Mouse (Mus musculus) cerebellum, adult 9-11 months (tissue): ENCODE measurements around the gene Carm1.

Source experiments
- DNase-seq: peaks from one replicate; pipeline ENCODE4 v3.0.0; 2022

Gene Carm1

DNA sequence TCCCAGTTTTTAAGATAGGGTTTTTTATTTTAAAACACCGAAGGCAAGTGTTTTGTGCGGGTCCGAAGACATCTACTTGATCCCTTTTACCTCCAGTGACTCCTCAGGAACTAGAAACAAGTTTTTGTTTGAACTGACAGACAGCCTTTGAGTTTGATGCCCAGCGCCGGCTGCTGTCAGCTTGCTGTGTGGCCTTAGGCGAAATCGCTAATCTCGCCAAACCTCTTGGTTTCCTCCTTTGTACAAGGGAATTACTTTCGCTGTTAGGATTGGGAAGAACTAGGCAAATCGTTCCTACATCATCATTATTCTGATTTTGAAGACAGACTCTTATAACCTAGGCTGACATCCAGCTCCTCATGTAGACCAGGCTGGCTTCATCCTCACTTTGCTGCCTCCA, 70.4 kb downstream of the Carm1 start:
- no peak for DNase-seq

- DNase-seq: no peak
Observed at GRCm38 (mm10) chr9:21620229-21620628, 73.5 kb downstream of the Carm1 start.

DNA sequence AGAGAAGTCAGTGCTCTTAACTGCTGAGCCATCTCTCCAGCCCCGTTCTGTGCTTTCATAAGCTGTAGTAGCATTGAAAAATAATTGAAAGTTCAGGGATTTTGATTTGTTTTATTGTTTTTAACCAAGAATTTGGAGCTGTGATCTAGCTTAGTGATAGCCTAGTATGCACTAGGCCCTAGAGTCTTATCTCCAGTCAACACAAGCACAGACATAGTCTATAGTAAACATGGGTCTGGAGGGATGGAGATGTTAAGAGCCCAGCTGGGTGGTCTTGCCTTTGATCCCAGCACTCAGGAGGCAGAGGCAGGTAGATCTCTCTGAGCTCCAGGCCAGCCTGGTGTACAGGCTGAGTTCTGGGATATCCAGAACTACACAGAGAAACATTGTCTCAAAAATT, 76.0 kb downstream of the Carm1 start:
- DNase-seq: no peak

- DNase-seq: no peak
Observed at GRCm38 (mm10) chr9:21625342-21626339, 78.9 kb downstream of the Carm1 start.

- DNase-seq: no peak
Observed at GRCm38 (mm10) chr9:21626571-21626970, 79.9 kb downstream of the Carm1 start.

GRCm38 (mm10) chr9:21627145-21627795, 80.6 kb downstream of the Carm1 start:
- DNase-seq: no peak

GRCm38 (mm10) chr9:21630673-21631072, 84.0 kb downstream of the Carm1 start:
- DNase-seq: peak; percentile 58

DNA sequence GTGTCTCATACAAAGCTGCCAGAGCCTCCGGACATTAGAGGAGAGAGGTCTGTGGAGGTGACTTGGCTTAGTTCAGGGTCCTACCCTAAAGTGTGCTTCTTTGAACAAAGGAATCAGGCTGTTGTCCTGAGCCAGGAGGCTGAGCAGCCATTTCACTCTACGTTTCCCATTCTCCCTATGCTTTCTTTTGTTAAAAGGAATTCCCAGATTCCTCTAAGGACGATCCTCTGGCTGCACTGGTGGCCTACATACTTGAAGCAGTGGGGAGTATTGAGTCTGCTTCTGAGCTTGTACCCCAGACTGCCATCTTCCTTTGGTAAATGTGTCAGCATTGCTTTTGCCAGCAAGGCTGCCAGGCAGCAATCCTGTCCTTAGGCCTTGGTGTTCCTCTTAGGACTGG, 86.4 kb downstream of the Carm1 start:
- no peak for DNase-seq

- peak; percentile 61 for DNase-seq
Observed at GRCm38 (mm10) chr9:21635639-21636038, 88.9 kb downstream of the Carm1 start.

- DNase-seq: peak; percentile 70
Observed at GRCm38 (mm10) chr9:21639031-21639430, 92.3 kb downstream of the Carm1 start.
